Mouse (Mus musculus): ENCODE data around the gene Hmgcs1. TPM values are rescaled to one million over a fixed set of nuclear protein-coding genes. Genes with fewer than 3 reads are reported as not detected.

Gene Hmgcs1
- polyA plus RNA-seq, 1 experiment from 2014 or later = 69.9 TPM

DNA sequence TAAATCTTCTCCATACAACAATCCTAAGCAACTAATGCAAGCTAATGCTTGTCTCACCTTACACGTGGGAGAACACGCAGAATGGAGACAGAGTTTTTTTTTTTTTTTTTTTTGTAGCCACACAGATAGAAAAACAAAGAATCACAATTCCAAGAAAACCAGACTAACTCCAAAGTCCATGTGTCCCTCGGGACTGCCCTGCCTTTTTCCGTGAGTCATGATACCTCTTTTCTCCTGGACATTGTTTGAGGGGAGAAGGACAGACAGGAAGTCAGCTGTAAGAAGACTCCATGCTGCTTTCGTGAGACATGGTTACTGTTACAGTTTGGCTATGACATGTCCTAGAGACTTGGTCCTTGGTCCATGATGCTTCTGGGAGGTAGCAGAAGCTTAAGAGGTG lies 33.2 kb downstream of the Hmgcs1 start:
- H3K27me3 ChIP-seq = no peaks in the 10 kb centered on the region
- H3K9ac ChIP-seq = no peak overlapping the region
- H3K27ac ChIP-seq = no peak overlapping the region
- no peak for ATAC-seq (replicated peaks; ENCODE audit: insufficient number of reproducible peaks, insufficient read depth, low FRiP score, low read depth)
- H3K9me3 ChIP-seq (replicated peaks) = no peaks in the 10 kb centered on the region
- no peak overlapping the region for H3K4me2 ChIP-seq
- no peaks in the 10 kb centered on the region for H3K36me3 ChIP-seq
- no peaks in the 10 kb centered on the region for H3K4me1 ChIP-seq (replicated peaks)
- no peak overlapping the region for H3K4me3 ChIP-seq
- 71% methylated on average over 5 of the region's 5 CpGs for WGBS

DNA sequence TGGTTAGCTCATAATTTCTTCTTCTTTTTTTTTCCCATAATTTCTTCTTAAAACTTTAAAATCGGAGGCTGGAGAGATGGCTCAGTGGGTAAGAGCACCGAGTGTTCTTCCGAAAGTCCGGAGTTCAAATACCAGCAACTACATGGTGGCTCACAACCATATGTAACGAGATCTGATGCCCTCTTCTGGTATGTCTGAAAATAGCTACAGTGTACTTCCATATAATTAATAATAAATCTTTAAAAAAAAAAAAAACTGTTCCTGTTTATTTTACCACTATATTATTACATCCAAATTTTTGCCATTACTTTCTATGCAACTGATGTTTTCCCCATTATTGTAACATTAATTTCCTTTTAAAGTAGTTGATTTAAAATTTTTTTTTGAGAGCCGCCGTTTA lies 34.4 kb downstream of the Hmgcs1 start:
- ATAC-seq (replicated peaks; ENCODE audit: insufficient number of reproducible peaks, insufficient read depth, low FRiP score, low read depth) = no peak

DNA sequence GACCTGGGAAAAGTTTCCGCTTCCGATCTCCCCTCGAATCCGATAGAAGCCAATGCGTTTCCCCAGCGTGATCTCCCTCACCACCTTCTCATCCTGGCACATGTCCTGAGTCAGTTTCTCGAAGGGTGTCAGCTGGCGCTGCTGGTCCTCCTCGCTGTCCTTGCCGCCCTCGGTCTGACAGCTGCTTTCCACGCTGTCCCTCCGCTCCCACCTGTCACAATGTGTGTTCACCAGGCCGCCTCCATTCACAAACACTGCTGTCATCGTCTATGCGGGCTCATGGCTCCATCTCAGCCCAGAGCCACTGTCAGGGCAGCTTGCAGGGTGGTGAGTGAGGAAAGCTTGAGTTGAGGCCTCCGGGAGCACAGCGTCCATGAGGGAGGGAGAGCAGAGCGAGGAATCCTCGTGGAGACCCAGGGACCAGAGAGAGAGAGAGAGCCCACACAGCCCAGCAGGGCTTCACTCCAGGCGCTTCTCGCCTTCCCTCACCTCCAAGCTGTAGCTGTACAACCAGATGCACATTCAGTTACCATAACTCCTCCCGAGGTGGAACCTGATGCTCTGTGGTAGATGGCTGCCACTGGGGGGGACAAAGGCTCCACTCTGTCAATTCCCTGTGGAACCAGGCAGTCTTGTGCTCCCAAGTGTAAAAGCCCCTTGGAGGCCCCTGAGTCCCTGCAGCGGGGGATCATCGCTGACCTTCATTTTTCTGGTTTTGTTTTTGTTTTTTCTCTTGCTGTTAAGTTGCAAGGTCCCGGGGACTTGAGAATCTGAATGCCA lies 37.6 kb downstream of the Hmgcs1 start:
- Histone ChIP-seq H3K27ac (no peak overlapping the region), H3K4me1 (replicated peaks) (no peaks in the 10 kb centered on the region), H3K4me2 (peak overlapping the region; percentile 33), H3K9me3 (replicated peaks) (no peaks in the 10 kb centered on the region), H3K9ac (no peak overlapping the region), H3K27me3 (no peaks in the 10 kb centered on the region), H3K4me3 (no peak overlapping the region), H3K36me3 (no peaks in the 10 kb centered on the region)
- WGBS = 52% methylated on average over 26 of the region's 26 CpGs
- no peak for ATAC-seq (replicated peaks; ENCODE audit: insufficient number of reproducible peaks, insufficient read depth, low FRiP score, low read depth)

More for the DNA sequence above, 34.4 kb downstream of the Hmgcs1 start:
- Histone ChIP-seq H3K9me3 (replicated peaks) (no peaks in the 10 kb centered on the region), H3K27ac (no peak overlapping the region), H3K4me3 (no peak overlapping the region), H3K9ac (no peak overlapping the region), H3K36me3 (no peaks in the 10 kb centered on the region), H3K4me1 (replicated peaks) (no peaks in the 10 kb centered on the region), H3K27me3 (no peaks in the 10 kb centered on the region), H3K4me2 (no peak overlapping the region)
- 76% methylated on average over 7 of the region's 7 CpGs for WGBS

DNA sequence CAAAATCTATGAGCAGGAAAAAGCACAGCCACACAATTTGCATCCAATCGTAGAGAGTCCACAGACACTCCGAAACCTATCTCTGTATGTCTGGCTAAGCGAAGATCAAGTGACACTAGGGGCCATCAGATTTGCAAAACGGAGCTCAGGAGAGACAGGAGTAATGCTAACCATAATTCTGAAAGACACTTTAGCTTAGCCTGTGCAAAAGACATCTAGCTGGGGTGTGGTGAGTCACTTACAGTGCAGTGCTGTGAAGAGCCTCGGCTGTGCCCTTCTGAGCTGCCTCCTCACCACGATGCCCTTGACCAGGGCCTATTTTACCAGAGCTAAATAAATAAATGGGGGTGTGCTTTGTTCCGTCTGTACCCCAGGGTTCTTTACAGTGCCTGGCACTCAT lies 39.2 kb downstream of the Hmgcs1 start:
- WGBS = 81% methylated on average over 7 of the region's 7 CpGs
- H3K4me2 ChIP-seq = no peak overlapping the region
- no peaks in the 10 kb centered on the region for H3K4me1 ChIP-seq (replicated peaks)
- no peak overlapping the region for H3K9ac ChIP-seq
- no peak overlapping the region for H3K4me3 ChIP-seq
- ATAC-seq (replicated peaks; ENCODE audit: insufficient number of reproducible peaks, insufficient read depth, low FRiP score, low read depth) = no peak
- no peak overlapping the region for H3K27ac ChIP-seq
- H3K9me3 ChIP-seq (replicated peaks) = no peaks in the 10 kb centered on the region
- H3K36me3 ChIP-seq = no peaks in the 10 kb centered on the region
- no peaks in the 10 kb centered on the region for H3K27me3 ChIP-seq

DNA sequence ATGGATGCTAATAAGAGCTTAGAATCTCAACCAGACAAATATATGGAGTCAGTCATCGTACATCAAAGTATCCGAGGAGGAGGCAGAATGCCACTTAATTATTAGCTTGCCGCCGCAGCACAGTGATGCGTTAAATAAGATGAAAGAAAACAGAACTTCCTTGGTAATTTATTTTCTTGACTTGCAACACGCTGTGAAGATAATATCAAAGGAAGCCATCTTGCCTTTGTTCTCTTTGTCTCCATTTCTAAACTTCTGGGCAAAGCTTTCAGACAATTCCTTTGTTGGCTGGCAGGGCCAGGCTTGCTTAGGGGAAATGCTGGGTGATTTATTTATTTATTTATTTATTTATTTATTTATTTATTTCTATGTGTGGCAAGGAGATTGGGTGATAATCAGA lies 41.3 kb downstream of the Hmgcs1 start:
- no peaks in the 10 kb centered on the region for H3K9me3 ChIP-seq (replicated peaks)
- H3K36me3 ChIP-seq = no peaks in the 10 kb centered on the region
- no peaks in the 10 kb centered on the region for H3K4me1 ChIP-seq (replicated peaks)
- H3K9ac ChIP-seq = no peak overlapping the region
- WGBS = 72% methylated on average over 6 of the region's 6 CpGs
- no peaks in the 10 kb centered on the region for H3K27me3 ChIP-seq
- H3K4me3 ChIP-seq = no peak overlapping the region
- H3K27ac ChIP-seq = no peak overlapping the region
- H3K4me2 ChIP-seq = no peak overlapping the region
- ATAC-seq (replicated peaks; ENCODE audit: insufficient number of reproducible peaks, insufficient read depth, low FRiP score, low read depth) = no peak

DNA sequence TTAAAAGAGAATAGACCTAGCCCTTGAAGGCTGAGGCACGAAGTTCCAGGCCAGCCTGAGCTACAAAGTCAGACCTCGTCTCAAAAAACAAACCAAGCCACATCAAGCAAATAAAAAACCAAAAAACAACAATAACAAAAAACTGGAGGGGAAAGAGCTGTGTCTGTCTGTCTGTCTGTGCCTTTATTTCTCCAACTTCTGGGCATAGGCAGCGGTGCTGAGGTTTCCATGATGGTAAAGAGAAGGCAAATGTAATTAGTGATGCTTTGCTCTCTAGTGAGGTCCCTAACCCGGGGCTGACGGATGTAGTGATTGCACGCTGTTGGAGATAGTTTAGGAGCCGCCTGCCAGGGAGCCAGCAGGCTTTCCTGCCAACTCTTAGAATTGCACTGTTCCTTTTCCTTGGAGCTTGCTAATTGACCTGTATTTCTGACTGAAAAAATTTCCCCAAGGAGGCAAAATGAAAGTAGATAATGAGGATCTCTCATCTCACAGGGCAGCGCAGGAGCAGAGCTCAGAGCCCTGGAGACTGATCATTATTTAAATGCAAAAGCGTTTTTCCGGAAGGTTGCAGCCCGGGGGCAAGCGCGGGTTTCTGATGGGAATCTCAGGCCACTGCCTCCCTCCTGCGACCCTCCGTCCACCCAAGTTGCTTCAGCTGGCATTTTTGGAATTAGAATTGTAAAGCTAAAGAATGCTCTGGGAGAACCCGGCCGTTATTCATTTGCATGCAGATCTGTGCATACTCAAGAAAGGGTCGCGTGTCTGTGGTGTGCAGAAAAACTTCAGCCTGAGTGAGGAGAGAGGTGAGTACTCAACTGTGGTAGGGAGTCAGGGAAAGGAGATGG lies 51.4 kb downstream of the Hmgcs1 start:
- H3K27me3 ChIP-seq = no peaks in the 10 kb centered on the region
- peak overlapping the region; percentile 68 for H3K4me2 ChIP-seq
- H3K4me1 ChIP-seq (replicated peaks) = peaks cover 8% of the 10 kb centered on the region
- no peaks in the 10 kb centered on the region for H3K9me3 ChIP-seq (replicated peaks)
- H3K4me3 ChIP-seq = peak overlapping the region; percentile 43
- no peak for ATAC-seq (replicated peaks; ENCODE audit: insufficient number of reproducible peaks, insufficient read depth, low FRiP score, low read depth)
- H3K27ac ChIP-seq = no peak overlapping the region
- H3K9ac ChIP-seq = peak overlapping the region; percentile 34; the same call in 1 of the 2 replicates
- H3K36me3 ChIP-seq = no peaks in the 10 kb centered on the region
- 9% methylated on average over 19 of the region's 19 CpGs for WGBS

DNA sequence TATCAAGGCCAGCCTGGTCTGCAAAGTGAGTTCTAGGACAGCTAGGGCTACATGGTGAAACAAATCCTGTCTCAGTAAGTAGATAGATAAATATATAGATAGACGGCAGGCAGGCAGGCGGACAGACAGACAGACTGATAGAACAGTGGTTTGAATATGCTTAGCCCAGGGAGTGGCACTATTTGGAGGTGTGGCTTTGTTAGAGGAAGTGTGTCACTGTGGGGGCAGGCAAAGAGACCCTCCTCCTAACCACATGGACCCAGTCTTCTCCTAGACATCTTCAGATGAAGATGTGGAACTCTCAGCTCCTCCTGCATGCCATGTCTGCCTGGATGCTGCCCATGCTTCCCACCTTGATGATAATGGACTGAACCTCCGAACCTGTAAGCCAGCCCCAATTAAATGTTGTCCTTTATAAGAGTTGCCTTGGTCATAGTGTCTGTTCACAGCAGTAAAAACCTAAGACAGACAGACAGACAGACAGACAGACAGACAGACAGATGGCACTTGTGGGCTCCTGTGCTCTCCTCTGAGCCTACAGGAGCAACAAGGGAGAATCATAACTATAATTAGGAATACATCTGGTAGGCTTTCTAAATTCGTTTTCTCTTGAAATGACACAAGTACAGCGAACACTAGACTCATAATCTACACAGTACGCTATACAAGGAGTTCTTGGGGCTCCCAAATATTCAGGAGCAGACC lies 52.7 kb downstream of the Hmgcs1 start:
- WGBS = 77% methylated on average over 6 of the region's 6 CpGs
- no peaks in the 10 kb centered on the region for H3K36me3 ChIP-seq
- H3K4me3 ChIP-seq = no peak overlapping the region
- ATAC-seq (replicated peaks; ENCODE audit: insufficient number of reproducible peaks, insufficient read depth, low FRiP score, low read depth) = no peak
- no peaks in the 10 kb centered on the region for H3K27me3 ChIP-seq
- no peaks in the 10 kb centered on the region for H3K9me3 ChIP-seq (replicated peaks)
- H3K27ac ChIP-seq = no peak overlapping the region
- H3K4me2 ChIP-seq = no peak overlapping the region
- H3K9ac ChIP-seq = no peak overlapping the region
- H3K4me1 ChIP-seq (replicated peaks) = peaks cover 8% of the 10 kb centered on the region

DNA sequence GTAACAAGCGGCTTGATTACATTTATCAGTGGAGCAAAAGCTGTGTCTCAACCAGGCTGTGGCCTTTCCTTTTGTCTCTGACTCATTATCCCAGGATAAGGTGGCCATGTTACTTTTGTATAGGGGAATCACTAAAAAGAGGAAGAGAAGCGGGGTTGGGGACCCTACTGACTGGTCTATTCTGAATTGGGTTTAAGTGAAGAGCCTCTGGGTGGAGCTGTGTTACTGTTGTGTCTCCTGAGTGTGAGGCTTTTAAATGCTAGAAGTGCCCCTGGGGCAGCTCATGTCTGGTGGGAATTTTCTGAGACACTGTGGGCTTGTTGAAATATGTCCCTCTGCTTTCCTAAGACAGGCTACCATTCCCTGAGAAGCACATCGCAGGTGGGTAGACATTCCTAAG lies 53.3 kb downstream of the Hmgcs1 start:
- Histone ChIP-seq H3K9ac (no peak overlapping the region), H3K9me3 (replicated peaks) (no peaks in the 10 kb centered on the region), H3K27ac (no peak overlapping the region), H3K36me3 (no peaks in the 10 kb centered on the region), H3K4me3 (no peak overlapping the region), H3K4me1 (replicated peaks) (peaks cover 8% of the 10 kb centered on the region), H3K4me2 (no peak overlapping the region), H3K27me3 (no peaks in the 10 kb centered on the region)
- no peak for ATAC-seq (replicated peaks; ENCODE audit: insufficient number of reproducible peaks, insufficient read depth, low FRiP score, low read depth)
- 61% methylated on average over 3 of the region's 3 CpGs for WGBS

DNA sequence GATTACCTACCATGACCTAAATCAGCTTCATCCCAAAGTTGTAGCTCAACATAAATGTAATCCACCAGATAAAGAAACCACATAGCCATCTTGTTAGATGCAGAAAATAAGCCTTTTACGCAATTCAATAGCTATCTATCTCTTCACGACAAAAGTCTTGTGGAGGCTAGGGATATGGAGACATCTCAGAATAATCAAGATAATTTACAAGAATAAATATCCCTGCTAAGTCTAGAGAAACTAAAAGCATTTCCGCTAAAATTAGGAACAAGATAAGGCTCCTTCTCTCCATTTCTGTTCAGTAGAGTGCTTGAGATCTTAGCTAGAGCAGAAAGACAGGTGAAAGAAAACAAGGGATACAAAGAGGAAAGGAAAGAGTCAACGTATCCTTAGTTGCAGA lies 56.8 kb downstream of the Hmgcs1 start:
- H3K4me3 ChIP-seq = no peak overlapping the region
- no peaks in the 10 kb centered on the region for H3K27me3 ChIP-seq
- H3K9me3 ChIP-seq (replicated peaks) = no peaks in the 10 kb centered on the region
- H3K4me1 ChIP-seq (replicated peaks) = peaks cover 2% of the 10 kb centered on the region
- ATAC-seq (replicated peaks; ENCODE audit: insufficient number of reproducible peaks, insufficient read depth, low FRiP score, low read depth) = no peak
- H3K36me3 ChIP-seq = no peaks in the 10 kb centered on the region
- no peak overlapping the region for H3K9ac ChIP-seq
- 64% methylated on average over 4 of the region's 4 CpGs for WGBS
- H3K4me2 ChIP-seq = no peak overlapping the region
- H3K27ac ChIP-seq = no peak overlapping the region

DNA sequence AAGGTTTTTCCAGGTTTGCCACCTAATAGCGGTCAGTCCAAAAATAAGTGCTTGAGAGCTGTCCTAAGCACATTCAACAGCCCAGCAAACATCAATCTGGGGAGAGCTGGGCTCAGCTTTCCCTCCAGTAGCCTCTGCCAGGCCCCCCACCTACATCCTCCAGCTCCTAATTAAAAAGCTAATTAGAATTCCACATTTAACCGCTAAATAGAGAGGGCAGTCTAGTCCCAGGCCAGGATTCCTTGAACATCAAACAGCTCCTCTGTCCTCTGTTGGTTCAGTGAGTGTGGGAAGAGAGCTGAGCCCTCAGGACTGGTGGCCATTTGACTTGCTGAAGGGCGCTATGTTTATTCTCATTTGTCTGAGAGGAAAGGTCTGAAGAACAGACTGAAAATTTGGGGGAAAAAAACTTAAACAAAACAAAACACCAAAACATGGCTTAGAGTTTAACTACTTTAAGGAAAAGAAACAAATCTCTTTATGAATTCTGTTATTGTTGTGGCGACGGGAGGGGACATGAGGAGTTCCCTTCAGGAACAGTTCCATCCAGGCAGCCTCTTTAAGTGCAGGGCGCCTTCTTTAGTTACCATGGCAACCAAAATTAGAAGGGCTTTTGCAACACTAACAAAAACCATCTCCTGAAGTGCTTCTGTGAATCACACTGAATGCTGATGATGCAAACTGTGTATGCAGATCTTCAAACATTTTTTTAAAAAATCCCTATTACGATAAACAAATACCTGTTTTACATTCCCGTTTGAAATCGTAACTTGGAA lies 63.9 kb downstream of the Hmgcs1 start:
- H3K36me3 ChIP-seq = no peaks in the 10 kb centered on the region
- H3K4me3 ChIP-seq = no peak overlapping the region
- H3K9me3 ChIP-seq (replicated peaks) = no peaks in the 10 kb centered on the region
- no peak overlapping the region for H3K27ac ChIP-seq
- H3K4me1 ChIP-seq (replicated peaks) = peaks cover 19% of the 10 kb centered on the region
- no peak overlapping the region for H3K4me2 ChIP-seq
- WGBS = 67% methylated on average over 9 of the region's 9 CpGs
- ATAC-seq (replicated peaks; ENCODE audit: insufficient number of reproducible peaks, insufficient read depth, low FRiP score, low read depth) = no peak
- H3K27me3 ChIP-seq = no peaks in the 10 kb centered on the region
- no peak overlapping the region for H3K9ac ChIP-seq

DNA sequence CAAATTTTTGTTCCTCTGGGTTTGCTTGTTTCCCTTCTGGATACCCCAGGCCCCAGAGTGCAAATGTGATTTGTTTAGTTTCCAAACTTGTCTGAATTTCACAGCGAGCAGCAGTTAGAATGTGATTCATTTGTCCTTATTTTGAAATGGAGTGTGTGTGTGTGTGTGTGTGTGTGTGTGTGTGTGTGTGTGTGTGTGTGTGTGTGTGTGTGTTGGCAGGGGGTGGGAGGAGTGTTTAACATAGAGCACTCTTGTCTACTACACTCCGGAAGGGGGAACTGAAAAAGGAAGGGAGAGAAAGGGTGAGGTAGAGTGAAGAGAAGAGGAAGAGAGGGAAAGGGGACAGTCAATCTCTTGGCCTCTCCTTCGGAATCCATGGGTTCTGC lies 64.4 kb downstream of the Hmgcs1 start:
- peaks cover 19% of the 10 kb centered on the region for H3K4me1 ChIP-seq (replicated peaks)
- H3K4me3 ChIP-seq = peak overlapping the region; percentile 70
- WGBS = 33% methylated on average over 3 of the region's 3 CpGs
- no peaks in the 10 kb centered on the region for H3K9me3 ChIP-seq (replicated peaks)
- H3K36me3 ChIP-seq = no peaks in the 10 kb centered on the region
- H3K4me2 ChIP-seq = peak overlapping the region; percentile 90
- H3K27ac ChIP-seq = no peak overlapping the region
- no peak for ATAC-seq (replicated peaks; ENCODE audit: insufficient number of reproducible peaks, insufficient read depth, low FRiP score, low read depth)
- no peaks in the 10 kb centered on the region for H3K27me3 ChIP-seq
- H3K9ac ChIP-seq = no peak overlapping the region

Data from heart, embryonic 15.5 days (tissue).